Mouse (Mus musculus) CD4-positive naive resting alpha-beta T cell, adult 76 days (primary cell): ENCODE measurements around the gene Qrich2. TPM values are rescaled to one million over a fixed set of nuclear protein-coding genes. Genes with fewer than 3 reads are reported as not detected.

Experiments used
- total RNA-seq: library from RNA; stranded (reverse); gene quantifications from one replicate; pipeline ENCODE4 v1.2.4, GENCODE M21; 2023

Gene Qrich2
- total RNA-seq: 0.73 TPM

DNA sequence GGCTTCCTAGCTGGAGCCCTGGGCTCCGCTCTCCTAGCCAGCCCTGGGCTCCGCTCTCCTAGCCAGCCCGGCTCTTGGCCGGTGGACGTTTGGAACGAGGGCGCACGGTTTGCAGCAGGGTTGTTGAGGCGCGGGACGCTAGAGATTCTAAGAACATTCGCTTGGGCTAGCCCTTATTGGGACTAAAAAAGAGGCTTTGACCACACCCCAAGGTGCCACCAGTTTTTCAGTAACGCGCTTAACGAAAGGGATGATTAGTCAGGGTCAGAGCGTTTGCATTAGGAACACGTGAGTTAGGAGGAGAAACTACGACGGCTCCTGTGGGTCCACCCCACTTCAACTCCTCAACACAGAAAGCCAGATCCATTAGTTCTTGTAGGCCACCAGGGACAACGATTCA is at the start of gene Qrich2:
TSS of gene Qrich2 (minus strand) at position 101 of the 400 bp plus-strand sequence.

DNA sequence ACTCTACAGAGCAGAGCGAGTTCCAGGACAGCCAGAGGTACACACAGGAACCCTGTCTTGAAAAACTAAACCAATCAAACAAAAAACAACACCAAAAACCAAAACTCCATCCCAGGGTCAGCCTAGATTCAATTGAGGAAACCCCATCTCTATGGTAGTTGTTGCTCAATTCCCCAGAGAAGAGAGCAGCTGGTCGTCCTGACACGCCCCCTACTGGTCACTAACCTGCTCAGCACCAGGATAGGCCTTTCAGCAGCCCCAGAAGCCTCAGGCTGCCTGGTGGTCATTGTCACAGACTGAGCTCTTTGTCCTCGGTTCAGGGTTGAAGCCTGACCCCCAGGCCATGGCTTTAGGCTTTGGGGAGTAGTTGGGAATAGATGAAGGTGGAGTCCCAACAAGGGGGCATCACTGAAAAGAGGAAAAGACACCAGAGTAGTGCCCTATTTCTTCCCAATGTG is 27.8 kb upstream of the Qrich2 start, which contains the start of gene Prpsap1:
TSS of gene Prpsap1 (minus strand) at position 408 of the 458 bp plus-strand sequence.

DNA sequence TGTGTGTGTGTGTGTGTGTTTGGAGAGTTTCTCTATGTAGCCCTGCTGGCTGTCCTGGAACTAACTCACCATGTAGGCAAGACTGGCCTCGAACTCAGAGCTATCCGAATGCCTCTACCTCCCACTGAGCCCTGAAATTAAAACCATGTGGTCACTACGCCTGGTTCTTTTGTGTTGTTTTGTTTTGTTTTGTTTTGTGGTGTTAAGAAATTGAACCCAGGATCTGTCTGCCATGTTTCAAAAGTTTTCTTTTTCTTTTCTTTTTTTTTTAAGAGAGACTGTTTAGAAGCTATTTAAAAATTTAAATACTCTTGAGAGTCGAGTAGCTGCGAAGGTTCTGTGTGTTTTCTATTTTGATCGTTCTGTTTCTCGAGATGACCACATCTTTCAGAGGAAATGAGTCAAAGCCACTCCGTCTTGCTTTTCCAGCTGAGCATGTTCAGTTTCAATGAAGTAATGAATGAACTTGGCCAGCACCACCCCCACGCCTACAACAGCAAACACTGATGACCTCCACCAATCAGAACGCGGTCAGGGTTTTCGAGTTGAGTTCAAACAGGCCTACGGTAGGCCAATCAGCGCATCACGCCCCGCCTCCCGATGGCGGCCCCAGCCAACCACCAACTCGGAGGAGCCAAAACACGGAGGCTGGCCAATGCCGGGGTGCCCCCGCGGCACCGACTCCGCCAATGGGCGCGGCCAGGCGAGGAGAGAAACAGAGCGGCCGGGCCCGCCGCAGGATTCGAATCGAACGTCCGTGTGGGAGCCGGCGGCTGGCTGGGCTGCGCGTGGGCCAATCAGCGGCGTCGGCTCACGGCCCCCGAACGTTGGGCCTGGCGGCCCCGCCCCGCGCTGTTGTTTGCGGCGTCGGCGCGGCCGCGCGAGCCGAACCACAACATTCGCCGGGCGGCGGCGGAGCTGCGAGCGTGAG is 32.4 kb downstream of the Qrich2 start, which contains the start of gene Ubald2:
TSS of gene Ubald2 (plus strand) at position 739 of the 931 bp plus-strand sequence.

DNA sequence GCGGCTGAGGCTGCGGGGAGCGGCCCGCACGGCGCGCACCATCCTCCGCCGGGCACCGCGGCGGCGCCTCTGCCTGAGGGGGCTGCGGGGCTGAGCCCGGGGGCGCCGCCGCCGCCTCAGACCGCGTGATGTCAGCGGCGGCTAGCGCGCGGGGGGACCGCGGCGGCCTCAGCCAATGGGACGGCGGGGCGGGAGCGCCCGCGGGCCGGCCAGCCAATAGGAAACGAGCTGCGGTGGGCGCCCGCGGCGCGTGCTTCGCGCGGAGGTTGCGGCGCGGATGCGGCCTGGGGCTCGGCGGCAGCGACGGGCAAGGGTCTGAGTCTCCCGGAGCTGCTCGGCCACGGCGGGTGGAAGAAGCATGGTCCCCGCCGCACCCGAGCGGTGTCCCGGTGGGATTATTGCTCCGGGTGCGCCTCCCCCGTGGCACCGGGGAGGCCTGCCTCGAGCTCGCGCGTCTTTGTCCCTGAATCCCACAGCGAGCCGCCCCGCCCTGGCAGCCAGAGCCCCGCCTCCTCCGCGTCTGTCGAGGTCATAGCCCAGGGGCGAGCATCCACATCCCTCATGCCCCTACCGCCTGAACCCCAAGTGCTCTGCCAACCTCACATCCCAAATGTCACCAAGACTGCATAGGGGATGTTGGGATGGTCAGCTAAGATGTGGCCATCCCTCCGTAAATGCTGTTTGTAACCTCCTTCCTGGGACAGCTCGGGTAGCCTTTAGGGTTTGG is 53.0 kb downstream of the Qrich2 start, which contains the start of gene Rnf157:
TSS of gene Rnf157 (minus strand) at position 129 of the 727 bp plus-strand sequence.

Other genes starting within 250 kb of the Qrich2 start
- gene Evpl, start 228.2 kb downstream of the Qrich2 start, total RNA-seq: 0.35 TPM
- gene Srp68, start 192.0 kb downstream of the Qrich2 start, total RNA-seq: 63.1 TPM
- not detected for gene Galr2, start 185.3 kb downstream of the Qrich2 start, total RNA-seq
- 46.1 TPM for gene Exoc7, start 159.0 kb downstream of the Qrich2 start, total RNA-seq
- gene Foxj1, start 130.8 kb downstream of the Qrich2 start, total RNA-seq: 0.29 TPM
- gene Rnf157, start 53.2 kb downstream of the Qrich2 start, total RNA-seq: 13.9 TPM
- gene Ubald2, start 32.1 kb downstream of the Qrich2 start, total RNA-seq: 149 TPM
- 63.7 TPM for gene Prpsap1, start 28.0 kb upstream of the Qrich2 start, total RNA-seq
- 0.32 TPM for gene Sphk1, start 64.7 kb upstream of the Qrich2 start, total RNA-seq
- gene Ube2o, start 115.2 kb upstream of the Qrich2 start, total RNA-seq: 26.8 TPM
- gene Aanat, start 120.2 kb upstream of the Qrich2 start, total RNA-seq: not detected
- gene Rhbdf2, start 160.8 kb upstream of the Qrich2 start, total RNA-seq: 18.9 TPM
- not detected for gene Prcd, start 187.3 kb upstream of the Qrich2 start, total RNA-seq
- gene Cygb, start 188.1 kb upstream of the Qrich2 start, total RNA-seq: not detected